ENCODE assay signal across 8 mouse cellular contexts in genomic region chr8:128491126-128492067, GRCm38 (mm10).
A peak's percentile ranks its signal among the peaks of the same experiment; 100 is the strongest.
DNase-seq lines count a peak whose midpoint lies in the region; ATAC-seq and TF ChIP-seq lines count a peak whose summit lies in the region.

No protein-coding gene starts in this region.

- ATAC-seq in G1E (ENCODE audit: extremely low read depth, insufficient number of reproducible peaks, low FRiP score, poor library complexity, severe bottlenecking) = peak; percentile 54; the same call in 1 of the 2 replicates
- peak; percentile 71 for ATAC-seq in heart, embryonic 16.5 days (replicated peaks; ENCODE audit: extremely low read depth, insufficient read depth, low FRiP score)
- peak; percentile 42; the same call in 1 of the 2 replicates for ATAC-seq in liver, embryonic 16.5 days (ENCODE audit: low read depth)
- peak; percentile 85 for ATAC-seq in neural tube, embryonic 12.5 days (ENCODE audit: low FRiP score, low read depth)

- no peaks in the 10 kb centered on the region for H3K36me3 ChIP-seq in G1E (replicated peaks)
- H3K36me3 ChIP-seq in heart, embryonic 16.5 days (ENCODE audit: control insufficient read depth, insufficient read depth) = peaks cover 55% of the 10 kb centered on the region
- no peaks in the 10 kb centered on the region for H3K36me3 ChIP-seq in liver, embryonic 16.5 days (ENCODE audit: control insufficient read depth, insufficient read depth)
- H3K36me3 ChIP-seq in neural tube, embryonic 12.5 days = peaks cover 5% of the 10 kb centered on the region

- 46% methylated on average over 5 of the region's 5 CpGs for WGBS in heart, embryonic 16.5 days
- whole genome bisulfite sequencing in liver, embryonic 16.5 days (ENCODE audit: insufficient replicate concordance) = 35% methylated on average over 5 of the region's 5 CpGs
- WGBS in neural tube, embryonic 12.5 days = 51% methylated on average over 5 of the region's 5 CpGs

- no peaks in the 10 kb centered on the region for H3K9me3 ChIP-seq in G1E (replicated peaks)
- H3K9me3 ChIP-seq in heart, embryonic 16.5 days (replicated peaks; ENCODE audit: control insufficient read depth, low read length) = no peaks in the 10 kb centered on the region
- no peaks in the 10 kb centered on the region for H3K9me3 ChIP-seq in liver, embryonic 16.5 days (replicated peaks; ENCODE audit: control insufficient read depth, low read length)
- no peaks in the 10 kb centered on the region for H3K9me3 ChIP-seq in neural tube, embryonic 12.5 days

- no peak overlapping the region for H3K4me2 ChIP-seq in heart, embryonic 16.5 days (ENCODE audit: low read depth, low read length)
- H3K4me2 ChIP-seq in liver, embryonic 16.5 days (ENCODE audit: low read depth, low read length) = no peak overlapping the region
- no peak overlapping the region for H3K4me2 ChIP-seq in neural tube, embryonic 12.5 days (replicated peaks)

- H3K4me3 ChIP-seq in G1E (ENCODE audit: low read depth, low read length) = no peak overlapping the region
- H3K4me3 ChIP-seq in heart, embryonic 16.5 days (ENCODE audit: low read length) = no peak overlapping the region
- no peak overlapping the region for H3K4me3 ChIP-seq in liver, embryonic 16.5 days (ENCODE audit: low read depth, low read length)
- no peak overlapping the region for H3K4me3 ChIP-seq in neural tube, embryonic 12.5 days

- H3K27ac ChIP-seq in heart, embryonic 16.5 days (ENCODE audit: low read length) = peak overlapping the region; percentile 28; the same call in 1 of the 2 replicates
- no peak overlapping the region for H3K27ac ChIP-seq in liver, embryonic 16.5 days (ENCODE audit: low read length)
- H3K27ac ChIP-seq in neural tube, embryonic 12.5 days = no peak overlapping the region

- DNase-seq in G1E (ENCODE audit: low spot score) = no peak
- DNase-seq in adrenal gland, postnatal 36 days = peak; percentile 61 to 74
- peak; percentile 55 for DNase-seq in fibroblast of lung, adult 2 months (ENCODE audit: low read depth)
- DNase-seq in kidney, postnatal 10 days = peak; percentile 72
- DNase-seq in urinary bladder, postnatal 36 days (ENCODE audit: low spot score in 2 of 2) = peak; percentile 26 to 45

- peaks cover 2% of the 10 kb centered on the region; the same call in 1 of the 2 replicates for H3K4me1 ChIP-seq in G1E (ENCODE audit: insufficient read depth, low read depth, low read length)
- peaks cover 25% of the 10 kb centered on the region for H3K4me1 ChIP-seq in heart, embryonic 16.5 days (ENCODE audit: control insufficient read depth, insufficient read depth, low read length)
- peaks cover 7% of the 10 kb centered on the region for H3K4me1 ChIP-seq in liver, embryonic 16.5 days (ENCODE audit: control insufficient read depth, low read depth, low read length)
- H3K4me1 ChIP-seq in neural tube, embryonic 12.5 days = peaks cover 16% of the 10 kb centered on the region

- no peaks in the 10 kb centered on the region for H3K27me3 ChIP-seq in G1E (ENCODE audit: insufficient read depth, low read length)
- H3K27me3 ChIP-seq in heart, embryonic 16.5 days (ENCODE audit: control insufficient read depth, insufficient read depth, low read length) = no peaks in the 10 kb centered on the region
- no peaks in the 10 kb centered on the region for H3K27me3 ChIP-seq in liver, embryonic 16.5 days (ENCODE audit: control insufficient read depth, insufficient read depth, low read depth, low read length)
- H3K27me3 ChIP-seq in neural tube, embryonic 12.5 days (replicated peaks) = no peaks in the 10 kb centered on the region

- H3K9ac ChIP-seq in heart, embryonic 16.5 days (ENCODE audit: low read length) = no peak overlapping the region
- no peak overlapping the region for H3K9ac ChIP-seq in liver, embryonic 16.5 days (ENCODE audit: low read depth, low read length)
- H3K9ac ChIP-seq in neural tube, embryonic 12.5 days = no peak overlapping the region

- no peak for TF ChIP-seq CTCF in G1E (IDR thresholded peaks at IDR 0.05; ENCODE audit: low read depth, low read length)
